Mouse (Mus musculus): Measurements from ENCODE around the gene Coq2.

Coq2 gene

DNA sequence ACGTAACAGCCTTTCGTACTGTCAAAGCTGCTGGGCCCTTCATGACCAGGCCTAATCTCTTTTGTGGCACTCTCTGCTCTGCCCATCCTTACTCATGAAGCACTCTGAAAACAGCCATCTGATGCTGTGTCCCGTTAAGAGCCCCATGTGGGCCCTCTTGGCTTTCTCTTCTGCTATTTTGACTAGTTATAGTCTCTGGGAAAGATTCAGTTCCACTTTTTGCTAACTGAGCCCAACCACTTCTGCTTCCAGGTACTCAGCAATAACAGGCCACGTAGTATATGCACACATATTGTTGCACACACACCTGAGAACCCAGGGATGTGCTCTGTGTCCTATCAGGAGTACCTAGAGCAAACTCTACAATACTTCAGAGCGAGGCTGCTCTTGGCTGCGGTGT, 11.9 kb downstream of the Coq2 start:
- in situ Hi-C loops (cut with MseI, MboI): loop anchor here (5.0 to 10.0 kb wide), 2 partner anchors 88 to 91 kb away; partner anchors contain the start of gene Plac8 (in 2 of the 2)

GRCm38 (mm10) chr5:100658460-100658859, 16.5 kb downstream of the Coq2 start:
- in situ Hi-C loops (cut with MseI, MboI): no loop called here

- in situ Hi-C loops (cut with MseI, MboI): no loop called here
These were observed 18.6 kb downstream of the Coq2 start for GRCm38 (mm10) chr5:100656352-100656751.

DNA sequence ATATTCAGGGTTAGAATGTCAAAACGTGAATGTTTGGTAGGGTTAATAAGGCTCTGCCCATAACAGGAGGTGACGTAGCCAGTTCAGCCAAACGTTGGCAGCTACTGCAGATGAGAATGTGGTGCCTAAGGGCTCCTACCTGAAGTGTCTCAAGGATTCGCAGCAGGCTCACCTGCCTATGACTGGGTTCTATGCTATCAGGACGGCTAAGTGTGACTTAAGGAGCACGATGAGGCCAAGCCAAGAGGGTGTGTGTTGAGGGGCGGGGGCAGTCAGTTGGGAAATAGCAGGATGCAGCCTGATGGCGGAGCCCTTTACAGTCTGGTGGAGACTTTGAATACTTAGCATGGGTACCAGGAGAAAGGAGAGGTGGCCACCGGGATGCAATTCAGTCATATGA, 22.6 kb downstream of the Coq2 start:
- in situ Hi-C loops (cut with MseI, MboI): no loop called here

- in situ Hi-C loops (cut with MseI, MboI): no loop called here
These were observed 23.5 kb downstream of the Coq2 start for GRCm38 (mm10) chr5:100651486-100651885.

DNA sequence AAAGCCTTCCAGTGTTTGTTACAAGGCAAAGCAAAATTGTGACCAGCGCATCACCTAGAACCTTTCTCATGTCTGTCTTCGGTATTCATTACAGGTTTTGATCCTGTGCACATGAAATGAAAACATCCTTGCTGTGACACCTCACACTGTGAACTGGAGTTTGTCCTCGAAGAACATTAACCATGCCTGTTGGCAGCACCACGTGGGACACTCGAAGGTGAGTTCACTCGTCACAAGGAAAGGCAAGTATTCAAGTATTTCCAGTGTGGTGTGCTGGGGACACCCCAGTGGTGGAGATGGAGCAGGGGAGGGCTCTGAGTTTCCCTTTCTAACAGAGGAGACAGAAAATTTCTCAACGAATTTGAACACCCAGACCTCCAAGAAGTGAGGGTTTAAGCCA, 24.0 kb downstream of the Coq2 start:
- in situ Hi-C loops (cut with MseI, MboI): no loop called here

DNA sequence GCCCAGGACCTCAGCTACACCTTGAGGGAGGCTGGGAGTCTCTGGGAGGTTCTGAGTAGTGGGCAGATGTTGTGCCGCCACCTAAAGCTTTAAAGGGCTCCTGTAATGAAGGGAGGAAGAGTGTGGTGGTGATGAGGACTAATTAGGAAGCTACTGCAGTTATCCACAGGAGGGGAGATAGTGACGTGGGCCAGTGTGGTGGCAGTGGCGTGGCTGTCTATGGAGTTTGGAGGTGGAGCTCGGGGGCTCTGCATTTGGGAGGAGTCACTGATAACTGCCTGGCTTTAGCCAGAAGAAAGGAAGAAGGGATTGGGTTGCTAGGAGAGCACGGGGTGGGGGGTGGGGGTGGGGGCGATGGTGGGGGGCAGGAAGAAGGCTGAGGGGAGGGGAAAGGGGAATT, 26.4 kb downstream of the Coq2 start:
- in situ Hi-C loops (cut with MseI, MboI): no loop called here

DNA sequence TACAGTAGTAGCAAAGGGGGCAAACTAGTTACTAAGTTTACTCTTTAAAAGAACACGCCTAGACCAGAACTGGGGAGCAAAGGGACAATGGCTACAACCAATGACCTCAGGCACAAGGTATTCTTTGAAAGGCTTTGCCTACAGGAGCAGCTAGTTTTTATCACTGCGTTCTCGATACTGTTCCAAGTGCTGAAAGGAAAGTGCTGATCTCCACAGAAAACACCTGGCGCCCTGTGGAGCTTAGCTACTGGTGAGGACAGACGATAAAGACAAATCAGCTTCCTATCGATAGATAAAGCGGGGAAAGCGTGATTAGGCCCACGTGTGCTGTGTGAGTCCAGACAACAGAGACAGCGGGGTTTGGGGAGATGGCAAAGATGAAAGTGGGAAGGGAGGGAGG, 26.9 kb downstream of the Coq2 start:
- in situ Hi-C loops (cut with MseI, MboI): no loop called here

DNA sequence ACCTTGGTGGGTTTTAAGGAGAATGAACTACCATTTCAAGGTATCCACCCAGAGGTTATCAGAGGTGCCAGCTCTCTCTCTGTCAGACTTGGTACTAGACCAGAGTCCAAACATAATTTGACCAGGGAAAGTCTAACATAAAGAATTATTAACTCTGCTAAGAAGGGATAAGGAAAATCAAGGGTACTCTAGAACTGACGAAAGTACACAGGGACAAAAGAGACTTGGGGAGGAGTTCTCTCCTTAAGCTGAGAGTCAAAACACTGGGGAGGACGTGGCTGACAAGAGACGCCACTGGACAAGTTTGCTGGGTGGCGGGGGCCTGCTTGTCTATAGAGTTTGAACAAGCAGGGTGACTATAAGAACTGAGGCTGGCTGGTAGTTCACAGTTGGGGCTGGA, 28.4 kb downstream of the Coq2 start:
- in situ Hi-C loops (cut with MseI, MboI): no loop called here

- in situ Hi-C loops (cut with MseI, MboI): no loop called here
These were observed 30.9 kb downstream of the Coq2 start for GRCm38 (mm10) chr5:100643991-100644535.

DNA sequence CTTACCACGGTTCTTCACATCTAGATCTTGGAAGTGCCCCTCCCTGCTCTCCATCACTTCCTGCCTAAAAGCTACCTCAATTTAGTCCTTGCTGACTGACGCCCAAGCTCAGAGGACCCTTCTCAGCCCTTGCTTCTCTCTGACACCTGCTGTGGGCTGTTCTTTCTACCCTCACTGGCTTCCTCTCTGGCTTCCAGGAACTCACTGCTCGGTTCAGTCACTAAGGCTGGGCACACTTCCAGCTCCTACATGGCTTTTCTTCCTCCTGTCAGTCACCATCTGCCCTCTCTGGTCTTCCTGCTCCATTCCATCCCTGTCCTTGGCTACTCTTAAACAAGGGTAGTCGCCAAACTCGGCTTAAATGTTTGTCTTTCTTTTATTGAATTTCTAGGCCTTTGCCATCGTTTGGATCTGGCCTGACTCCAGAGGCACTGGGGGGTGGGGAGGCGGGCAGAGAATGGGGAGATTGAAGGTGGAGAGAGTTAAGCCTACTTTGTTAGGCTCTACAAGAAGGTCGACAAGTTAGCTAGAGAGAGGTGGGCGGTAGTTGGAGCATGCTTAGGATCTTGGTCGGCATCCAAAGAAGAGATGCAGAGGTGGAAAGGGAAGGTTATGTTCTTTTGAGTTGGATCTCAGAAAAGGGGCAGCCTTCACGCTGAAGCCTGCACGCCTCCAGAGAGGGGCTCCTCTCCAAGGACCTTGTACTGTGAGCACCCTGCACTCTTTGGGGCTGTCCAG, 31.5 kb downstream of the Coq2 start:
- in situ Hi-C loops (cut with MseI, MboI): no loop called here

DNA sequence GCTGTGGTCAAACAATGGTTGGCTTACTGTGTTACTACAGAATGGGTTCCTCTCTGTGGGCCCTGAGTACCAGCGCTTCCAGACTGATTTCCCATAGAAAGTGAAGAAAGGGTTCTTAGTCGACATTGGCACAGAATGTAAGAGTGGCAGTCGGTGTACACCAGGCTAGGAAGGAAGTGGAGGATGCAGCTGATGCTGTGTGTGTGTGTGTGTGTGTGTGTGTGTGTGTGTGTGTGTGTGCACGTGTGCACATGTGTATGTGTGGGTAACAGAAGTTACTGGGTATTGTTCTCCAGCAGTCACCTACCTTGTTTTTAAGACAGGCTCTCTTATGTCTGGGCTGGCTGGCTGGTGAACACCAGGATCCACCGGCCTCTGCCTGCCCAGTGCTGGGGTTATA, 32.6 kb downstream of the Coq2 start:
- in situ Hi-C loops (cut with MseI, MboI): no loop called here

GRCm38 (mm10) chr5:100638483-100638882, 36.5 kb downstream of the Coq2 start:
- in situ Hi-C loops (cut with MseI, MboI): no loop called here

- in situ Hi-C loops (cut with MseI, MboI): no loop called here
These were observed 38.0 kb downstream of the Coq2 start for GRCm38 (mm10) chr5:100636794-100637544.

- in situ Hi-C loops (cut with MseI, MboI): no loop called here
These were observed 39.0 kb downstream of the Coq2 start for GRCm38 (mm10) chr5:100635908-100636307.

GRCm38 (mm10) chr5:100634885-100635478, 40.0 kb downstream of the Coq2 start:
- in situ Hi-C loops (cut with MseI, MboI): no loop called here

DNA sequence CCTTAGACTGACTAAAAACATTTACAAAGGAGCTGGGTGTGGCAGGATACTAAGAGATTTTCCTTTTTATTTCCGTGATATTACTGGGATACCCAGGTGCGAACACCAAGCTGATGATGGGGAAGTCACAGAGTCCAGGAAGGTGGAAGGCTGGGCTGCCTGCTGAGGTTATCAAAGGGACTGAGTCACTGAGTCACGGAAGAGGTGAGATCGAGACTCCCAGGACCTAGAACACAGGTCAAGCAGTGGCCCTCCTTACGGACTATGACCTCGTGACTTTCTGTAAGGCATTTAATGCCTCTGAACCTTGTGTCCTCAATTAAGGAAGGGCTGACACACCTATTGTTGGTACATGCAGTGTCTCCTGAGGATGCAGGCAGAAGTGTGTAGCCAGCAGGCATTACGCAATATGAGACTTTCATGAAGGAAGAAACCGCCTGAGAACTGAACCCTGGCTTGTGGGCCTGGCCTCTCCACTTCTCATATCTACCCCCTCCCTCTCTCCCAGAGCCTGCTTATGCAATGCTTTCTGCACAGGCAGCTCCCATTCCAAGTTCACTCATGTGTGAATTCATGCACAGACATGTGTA, 42.3 kb downstream of the Coq2 start:
- in situ Hi-C loops (cut with MseI, MboI): no loop called here

DNA sequence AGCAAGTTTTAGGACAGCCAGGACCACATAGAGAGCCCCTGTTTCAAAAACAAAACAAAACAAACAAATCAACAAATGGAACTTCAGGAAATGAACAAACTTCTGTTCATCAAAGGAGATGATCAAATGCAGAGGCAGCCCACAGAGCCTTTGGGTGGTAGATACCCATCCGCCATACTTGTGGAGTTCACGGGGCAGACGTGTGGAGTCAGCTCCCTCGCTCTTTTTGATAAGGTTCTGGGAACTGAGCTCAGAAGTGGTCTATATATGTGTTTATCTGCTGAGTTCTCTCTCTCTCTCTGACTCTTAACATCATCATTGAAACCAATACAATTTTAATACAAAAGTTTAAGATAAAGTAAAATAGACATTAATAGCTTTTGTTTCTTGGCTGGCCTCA, 46.1 kb downstream of the Coq2 start:
- in situ Hi-C loops (cut with MseI, MboI): no loop called here

GRCm38 (mm10) chr5:100626526-100626925, 48.4 kb downstream of the Coq2 start:
- in situ Hi-C loops (cut with MseI, MboI): no loop called here

DNA sequence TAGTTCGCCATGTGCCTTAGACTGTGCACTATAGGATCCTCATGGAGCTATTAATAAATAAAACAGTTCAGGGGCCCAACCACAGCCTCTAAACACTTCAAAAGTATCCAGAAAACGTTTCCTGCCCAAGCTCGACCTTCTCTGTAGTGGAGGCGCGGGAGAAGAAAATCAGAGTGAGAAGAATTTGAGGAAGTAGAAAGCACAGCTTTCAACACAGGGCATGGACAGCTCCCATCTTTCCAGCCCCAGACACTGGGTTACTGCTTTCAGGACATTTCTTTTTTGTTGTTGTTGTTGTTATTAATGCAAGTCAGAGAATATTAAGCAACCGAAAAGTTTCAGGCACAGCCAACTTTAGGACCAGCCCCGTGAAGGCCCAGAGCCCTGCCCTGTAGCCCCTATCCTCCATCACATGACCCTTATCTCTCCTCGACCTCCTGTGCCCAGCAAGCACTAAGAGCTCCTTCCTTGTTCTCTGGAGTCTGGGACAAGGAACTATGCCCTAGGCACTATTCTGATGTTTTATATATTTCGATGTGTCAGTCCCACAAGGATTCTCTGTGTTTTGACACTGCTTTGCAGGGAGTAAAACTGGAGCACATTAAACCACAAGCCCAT, 50.1 kb downstream of the Coq2 start:
- in situ Hi-C loops (cut with MseI, MboI): no loop called here

- in situ Hi-C loops (cut with MseI, MboI): no loop called here
These were observed 52.3 kb downstream of the Coq2 start for GRCm38 (mm10) chr5:100622509-100623163.

Data from mouse trophoblast stem cell (cell line).